Mouse (Mus musculus) common myeloid progenitor, adult 5-6 weeks (primary cell): ENCODE measurements at regions not wholly inside any gene's neighbourhood (a gene's known extent, or its start where the extent isn't known, plus 50 kb on each side); places are given as distances from the start of the nearest gene placed in this dataset.
A peak's percentile ranks its signal among the peaks of the same experiment; 100 is the strongest.

Experiments
- ATAC-seq: replicated peaks from 2 replicates; pipeline ENCODE4 v1.8.0; 2016; ENCODE audit warnings: low read depth, mild to moderate bottlenecking, moderate TSS enrichment, inconsistent platforms; ENCODE audit not compliant: poor library complexity, severe bottlenecking

DNA sequence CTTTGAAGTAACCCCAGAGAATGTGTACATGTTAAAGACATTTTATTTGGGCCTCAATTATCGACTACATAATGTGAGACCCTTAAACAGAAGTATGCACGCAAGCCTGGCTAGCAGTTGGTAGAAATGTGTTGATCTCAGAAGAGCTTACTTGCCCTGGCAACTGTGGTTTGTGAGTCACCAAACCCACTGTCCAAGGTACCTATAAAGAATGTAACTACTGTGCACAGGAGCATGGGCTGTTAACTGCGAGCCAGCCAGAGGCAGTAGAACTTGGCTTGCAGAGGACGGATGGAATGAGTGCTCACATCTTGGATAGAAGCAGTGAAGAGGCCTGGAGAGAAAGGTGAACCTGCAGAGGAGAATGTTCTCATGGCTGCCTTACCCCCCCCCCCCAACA is 129.9 kb downstream of the Irs2 start:
- no peak for ATAC-seq

GRCm38 (mm10) chr8:10875170-10875569 is 133.1 kb downstream of the Irs2 start:
- no peak for ATAC-seq

- no peak for ATAC-seq
Observed at GRCm38 (mm10) chr8:10871451-10871850, 136.8 kb downstream of the Irs2 start.

- ATAC-seq, result no peak
Observed at GRCm38 (mm10) chr8:10870423-10871055, 137.7 kb downstream of the Irs2 start.

DNA sequence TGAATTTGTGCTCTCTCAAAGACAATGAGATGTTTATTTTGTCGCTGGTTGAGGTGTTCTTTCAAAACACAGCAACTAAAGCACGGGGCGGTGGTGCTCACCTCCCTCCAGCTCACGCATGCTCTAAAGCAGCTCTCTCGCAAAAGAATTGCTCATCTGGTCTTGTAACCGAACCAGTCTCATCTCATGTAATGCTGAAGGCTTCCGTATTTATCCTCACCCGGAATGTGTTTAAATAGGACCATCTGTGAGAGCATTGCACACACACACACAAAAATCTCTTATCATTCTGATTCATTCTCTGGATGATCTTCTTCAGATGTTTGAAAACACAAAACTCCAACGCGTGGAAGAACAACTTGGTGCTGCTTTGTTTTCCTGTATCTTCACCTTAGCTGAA is 138.4 kb downstream of the Irs2 start:
- ATAC-seq, result no peak

DNA sequence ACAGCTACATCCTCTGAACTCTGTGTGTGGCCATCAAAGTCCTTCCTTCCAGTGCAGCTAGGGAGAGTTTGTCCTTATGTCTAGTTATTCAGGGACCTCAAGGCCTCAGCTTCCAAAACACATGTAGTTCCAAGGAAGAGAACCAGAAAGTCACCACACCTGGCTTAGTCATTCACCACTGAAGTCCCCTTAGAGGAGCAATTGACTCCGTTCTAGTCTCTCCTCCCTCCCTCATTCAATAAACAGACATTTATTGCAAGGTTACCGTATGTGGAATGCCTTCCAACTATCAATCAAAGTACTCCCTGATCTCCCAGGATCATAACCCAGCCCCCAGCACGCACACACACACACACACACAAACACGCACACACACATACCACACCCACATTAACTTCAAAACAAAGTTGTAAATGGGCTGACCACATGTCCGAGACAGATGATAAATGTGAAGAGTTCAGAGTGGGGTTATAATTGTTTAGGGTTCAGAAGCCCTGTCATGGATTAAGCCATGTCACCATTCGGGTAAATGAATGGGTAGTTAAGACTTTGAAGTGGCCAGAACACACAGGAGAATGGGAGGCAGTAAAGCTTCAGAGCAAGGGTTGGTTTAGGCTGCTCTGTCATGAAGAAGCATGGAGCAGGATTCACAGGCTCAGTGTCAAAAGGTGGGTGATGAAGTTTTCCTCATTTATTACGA is 141.4 kb downstream of the Irs2 start:
- ATAC-seq, result no peak

DNA sequence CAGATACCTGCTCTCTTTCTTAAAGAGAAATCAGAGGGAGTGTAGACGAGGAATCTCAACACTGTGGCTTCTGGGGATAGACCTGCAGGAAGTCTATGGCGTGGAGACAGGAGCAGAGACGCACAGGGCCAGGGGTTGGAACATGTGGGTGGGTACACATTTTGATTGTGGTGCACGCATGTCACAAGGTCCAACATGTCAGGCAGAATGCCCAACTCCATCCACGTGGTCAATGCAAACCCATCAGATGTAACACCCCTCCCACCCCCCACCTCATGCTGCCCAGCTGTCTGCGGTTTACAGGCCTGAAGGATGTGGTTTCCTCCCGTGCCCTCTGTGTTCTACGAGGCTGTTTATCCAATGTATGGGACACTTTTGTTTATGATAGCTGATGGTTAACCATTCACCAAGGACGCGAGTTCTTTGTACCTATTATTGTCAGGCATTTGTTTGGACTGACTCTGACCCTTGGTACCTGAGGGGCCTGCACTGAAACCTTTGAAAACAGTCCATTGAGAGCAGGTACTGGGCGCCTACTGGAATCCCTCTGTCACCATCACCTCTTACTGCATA is 142.2 kb downstream of the Irs2 start:
- peak; percentile 83 for ATAC-seq

DNA sequence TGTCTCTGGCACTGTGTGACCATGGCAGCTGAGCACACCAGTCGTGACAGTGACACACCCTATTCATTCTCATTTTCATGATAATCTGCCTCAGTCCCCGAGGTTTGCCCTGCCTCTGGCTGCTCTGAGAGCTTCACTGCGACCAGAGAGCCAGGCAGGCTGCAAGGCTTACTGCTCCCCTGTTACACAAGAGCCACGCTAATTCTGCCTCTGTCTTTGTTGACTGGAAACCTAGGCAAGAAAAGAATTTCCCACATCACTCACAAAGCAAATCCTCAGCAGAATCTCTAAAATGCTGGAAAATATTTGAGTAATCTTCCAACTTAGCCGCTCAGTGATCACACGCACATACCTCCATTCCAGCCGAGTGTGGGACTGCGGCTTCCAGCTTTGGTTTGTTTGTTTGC is 142.8 kb downstream of the Irs2 start:
- ATAC-seq, result no peak

DNA sequence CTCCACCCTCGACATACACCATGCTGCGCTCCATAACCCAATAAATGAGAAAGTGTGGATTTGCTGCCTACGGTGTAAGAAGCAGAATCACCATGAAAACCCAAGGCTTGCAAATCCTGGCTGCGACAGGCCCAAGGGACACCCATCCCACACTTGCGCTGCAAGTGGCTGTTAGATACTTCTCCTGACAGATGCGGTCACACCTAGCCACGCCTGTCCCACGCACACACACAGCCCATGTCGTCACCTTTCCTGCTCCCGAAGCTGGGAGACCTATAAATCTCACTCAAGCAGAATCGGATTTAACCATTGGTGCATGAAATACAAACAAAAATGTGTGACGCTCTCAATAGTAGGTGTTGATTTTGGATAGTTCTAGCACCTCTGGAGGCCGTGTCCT is 145.8 kb downstream of the Irs2 start:
- no peak for ATAC-seq

GRCm38 (mm10) chr8:10860810-10861209 is 147.4 kb downstream of the Irs2 start:
- ATAC-seq, result no peak

DNA sequence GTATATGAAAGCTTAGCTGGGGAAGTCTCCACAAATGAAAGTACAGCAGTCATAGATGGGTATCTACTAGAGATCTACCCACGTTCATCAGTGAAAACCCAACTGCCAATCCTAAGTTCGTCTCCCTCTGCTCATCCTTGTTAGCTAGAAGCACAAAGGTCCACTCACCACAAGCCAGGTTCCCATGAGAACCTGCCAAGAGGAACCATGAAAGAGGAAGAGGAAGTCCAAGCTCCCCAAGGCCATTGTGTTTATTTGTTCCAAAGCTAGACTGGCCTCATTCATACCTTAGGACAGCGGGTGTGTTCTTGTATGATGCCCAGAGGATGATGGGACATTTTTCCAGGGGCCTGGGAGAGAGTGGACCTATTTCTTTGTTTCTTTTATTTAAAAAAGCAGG is 150.4 kb downstream of the Irs2 start:
- peak; percentile 78 for ATAC-seq

GRCm38 (mm10) chr8:10856996-10857720 is 151.1 kb downstream of the Irs2 start:
- no peak for ATAC-seq

DNA sequence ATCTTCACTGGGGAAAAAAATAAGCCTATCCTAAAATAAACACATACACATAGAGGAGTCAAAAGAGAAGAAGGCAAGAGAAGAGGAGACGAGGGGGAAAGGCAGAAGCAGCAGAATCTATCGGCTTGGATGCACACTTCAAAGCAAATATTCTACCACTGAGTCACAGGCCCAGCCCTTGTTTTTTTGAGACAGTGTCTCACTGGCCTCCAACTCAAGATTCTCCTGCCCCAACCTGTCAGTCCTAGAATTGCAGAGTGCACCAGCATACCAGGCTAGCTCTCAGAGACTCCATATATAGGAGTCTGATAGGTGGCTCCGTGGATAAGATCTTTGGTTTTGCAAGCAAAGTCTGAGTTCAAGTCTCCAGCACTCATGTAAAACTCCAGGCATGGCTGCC is 152.6 kb downstream of the Irs2 start:
- ATAC-seq, result no peak

DNA sequence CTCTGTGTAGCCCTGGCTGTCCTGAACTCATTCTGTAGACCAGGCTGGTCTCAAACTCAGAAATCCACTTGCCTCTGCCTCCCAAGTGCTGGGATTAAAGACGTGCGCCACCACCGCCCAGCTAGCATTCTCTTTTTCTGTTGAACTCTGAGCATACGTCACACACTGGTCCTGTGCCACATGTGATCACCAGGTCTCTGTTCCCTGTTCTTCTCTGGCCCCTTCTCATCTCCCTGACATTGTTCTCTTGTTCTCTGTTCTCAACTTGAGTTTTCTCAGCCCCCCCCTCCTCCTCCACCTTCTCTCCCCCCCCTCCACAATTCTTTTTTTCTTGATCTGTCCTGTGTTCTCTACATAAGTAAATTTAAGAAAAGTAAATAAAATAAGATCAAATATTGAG is 153.1 kb downstream of the Irs2 start:
- ATAC-seq, result no peak

- ATAC-seq, result no peak
Observed at GRCm38 (mm10) chr8:10854600-10854999, 153.7 kb downstream of the Irs2 start.

GRCm38 (mm10) chr8:10853901-10854300 is 154.4 kb downstream of the Irs2 start:
- ATAC-seq, result no peak

DNA sequence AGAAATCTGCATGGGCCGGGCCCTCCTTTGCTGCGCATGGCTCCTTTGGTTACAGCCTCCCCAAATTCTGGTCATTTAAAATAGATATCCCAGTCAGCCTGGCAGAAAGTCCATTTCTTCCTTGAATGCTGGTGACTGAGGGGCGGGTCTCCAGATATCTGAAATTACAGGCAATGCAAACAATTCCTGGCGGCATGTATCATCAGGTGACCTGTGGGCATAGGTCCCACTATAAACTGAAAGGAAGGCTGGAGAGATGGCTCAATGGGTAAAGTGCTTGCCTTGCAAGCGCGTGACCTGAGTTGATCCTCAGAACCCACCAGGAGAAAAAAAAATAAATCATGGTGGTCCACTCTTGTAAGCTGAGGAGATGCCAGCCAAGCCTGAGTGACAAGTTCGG is 158.3 kb downstream of the Irs2 start:
- ATAC-seq, result no peak

- peak; percentile 62 for ATAC-seq
Observed at GRCm38 (mm10) chr8:10845607-10846006, 162.7 kb downstream of the Irs2 start.

- peak; percentile 41 for ATAC-seq
Observed at GRCm38 (mm10) chr8:10840853-10841531, 167.3 kb downstream of the Irs2 start.

- ATAC-seq, result no peak
Observed at GRCm38 (mm10) chr8:10840044-10840443, 168.2 kb downstream of the Irs2 start.
